Mouse (Mus musculus): ENCODE measurements around the gene Cpm. TPM values are rescaled to one million over a fixed set of nuclear protein-coding genes. Genes with fewer than 3 reads are reported as not detected.
A peak's percentile ranks its signal among the peaks of the same experiment; 100 is the strongest.

Gene Cpm
- polyA plus RNA-seq, 1 experiment from 2014 or later: 3.1 TPM

- WGBS: 90% methylated on average over 5 of the region's 5 CpGs
- no peaks in the 10 kb centered on the region for H3K36me3 ChIP-seq
- ATAC-seq (ENCODE audit: low FRiP score): peak; percentile 21; the same call in 1 of the 2 replicates
- peaks cover 6% of the 10 kb centered on the region; the same call in 1 of the 2 replicates for H3K27me3 ChIP-seq
- H3K9ac ChIP-seq: no peak overlapping the region
- no peaks in the 10 kb centered on the region for H3K9me3 ChIP-seq
- H3K4me1 ChIP-seq (replicated peaks): peaks cover 14% of the 10 kb centered on the region
- H3K4me3 ChIP-seq: no peak overlapping the region
- peak overlapping the region; percentile 27; the same call in 1 of the 2 replicates for H3K4me2 ChIP-seq
- H3K27ac ChIP-seq: no peak overlapping the region
These were observed 17.3 kb downstream of the Cpm start for GRCm38 (mm10) chr10:117646482-117647157.

DNA sequence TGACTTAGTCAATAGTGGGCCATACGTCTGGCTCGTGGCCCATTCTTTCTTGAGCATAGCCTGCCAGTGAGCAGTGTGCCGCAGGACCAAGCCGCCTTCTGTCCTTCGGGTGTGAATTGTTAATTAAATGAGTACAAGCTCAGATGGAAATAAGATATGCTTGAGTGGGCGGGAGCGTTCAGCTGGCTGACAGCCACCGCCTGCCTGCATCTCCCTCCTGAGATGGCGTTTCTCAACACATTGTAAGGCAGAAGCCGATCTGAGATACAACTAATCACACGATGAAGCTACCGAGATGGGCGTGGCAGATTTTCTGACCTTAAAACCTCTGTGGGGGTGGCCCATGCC is 17.8 kb downstream of the Cpm start:
- H3K36me3 ChIP-seq: no peaks in the 10 kb centered on the region
- ATAC-seq (ENCODE audit: low FRiP score): peak; percentile 83
- H3K9me3 ChIP-seq: no peaks in the 10 kb centered on the region
- peak overlapping the region; percentile 31; the same call in 1 of the 2 replicates for H3K27ac ChIP-seq
- WGBS: 30% methylated on average over 13 of the region's 13 CpGs
- no peak overlapping the region for H3K4me3 ChIP-seq
- H3K27me3 ChIP-seq: peaks cover 6% of the 10 kb centered on the region; the same call in 1 of the 2 replicates
- peak overlapping the region; percentile 27; the same call in 1 of the 2 replicates for H3K4me2 ChIP-seq
- H3K9ac ChIP-seq: no peak overlapping the region
- H3K4me1 ChIP-seq (replicated peaks): peaks cover 14% of the 10 kb centered on the region

DNA sequence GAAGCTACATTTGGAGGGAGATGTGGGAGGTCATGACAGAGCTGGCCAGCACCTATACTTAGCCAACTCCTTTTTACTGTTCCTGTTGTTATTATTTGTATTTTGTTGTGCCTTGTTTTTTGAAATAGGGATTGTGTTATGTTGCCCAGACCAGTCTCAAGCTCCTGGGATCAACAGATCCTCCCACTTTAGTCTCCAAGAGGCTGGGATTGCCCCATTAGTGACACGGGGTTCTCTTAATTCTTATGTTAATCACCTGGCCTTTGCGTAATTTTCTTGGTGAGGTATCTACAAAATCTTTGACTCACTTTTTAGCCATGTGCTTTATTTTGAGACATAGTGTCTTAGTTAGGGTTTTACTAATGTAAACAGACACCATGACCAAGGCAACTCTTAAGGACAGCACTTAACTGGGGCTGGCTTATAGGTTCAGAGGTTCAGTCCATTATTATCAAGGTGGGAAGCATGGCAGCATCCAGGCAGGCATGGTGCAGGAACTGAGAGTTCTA is 18.7 kb downstream of the Cpm start:
- 79% methylated on average over 2 of the region's 2 CpGs for WGBS
- no peak overlapping the region for H3K4me2 ChIP-seq
- ATAC-seq (ENCODE audit: low FRiP score): no peak

DNA sequence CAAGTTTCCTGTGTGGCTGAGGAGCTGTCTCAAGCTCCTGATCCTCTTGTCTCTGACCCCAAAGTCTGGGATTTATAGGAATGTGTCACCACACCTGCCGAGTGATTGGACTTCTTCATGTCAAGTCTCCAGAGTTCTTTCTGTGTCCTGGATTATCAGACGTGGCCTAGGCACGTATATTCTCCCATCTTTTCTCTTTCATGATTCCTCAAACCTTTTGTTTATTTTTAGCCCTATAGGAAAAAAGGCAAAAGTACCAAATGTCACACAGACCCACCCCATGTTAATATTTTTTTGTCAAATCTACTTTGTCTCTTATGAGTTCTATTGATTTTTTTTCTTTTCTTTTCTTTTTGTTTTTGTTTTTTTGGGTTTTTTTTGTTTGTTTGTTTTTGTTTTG is 19.3 kb downstream of the Cpm start:
- 88% methylated on average over 3 of the region's 3 CpGs for WGBS
- no peak overlapping the region for H3K4me2 ChIP-seq
- no peak for ATAC-seq (ENCODE audit: low FRiP score)
- no peak overlapping the region for H3K9ac ChIP-seq
- no peak overlapping the region for H3K27ac ChIP-seq
- no peaks in the 10 kb centered on the region for H3K9me3 ChIP-seq
- no peak overlapping the region for H3K4me3 ChIP-seq
- no peaks in the 10 kb centered on the region for H3K36me3 ChIP-seq
- peaks cover 14% of the 10 kb centered on the region for H3K4me1 ChIP-seq (replicated peaks)
- peaks cover 6% of the 10 kb centered on the region; the same call in 1 of the 2 replicates for H3K27me3 ChIP-seq

More for the DNA sequence above, 18.7 kb downstream of the Cpm start:
- Histone ChIP-seq H3K27ac (no peak overlapping the region), H3K36me3 (no peaks in the 10 kb centered on the region), H3K27me3 (peaks cover 6% of the 10 kb centered on the region; the same call in 1 of the 2 replicates), H3K9me3 (no peaks in the 10 kb centered on the region), H3K4me3 (no peak overlapping the region), H3K4me1 (replicated peaks) (peaks cover 14% of the 10 kb centered on the region), H3K9ac (no peak overlapping the region)

DNA sequence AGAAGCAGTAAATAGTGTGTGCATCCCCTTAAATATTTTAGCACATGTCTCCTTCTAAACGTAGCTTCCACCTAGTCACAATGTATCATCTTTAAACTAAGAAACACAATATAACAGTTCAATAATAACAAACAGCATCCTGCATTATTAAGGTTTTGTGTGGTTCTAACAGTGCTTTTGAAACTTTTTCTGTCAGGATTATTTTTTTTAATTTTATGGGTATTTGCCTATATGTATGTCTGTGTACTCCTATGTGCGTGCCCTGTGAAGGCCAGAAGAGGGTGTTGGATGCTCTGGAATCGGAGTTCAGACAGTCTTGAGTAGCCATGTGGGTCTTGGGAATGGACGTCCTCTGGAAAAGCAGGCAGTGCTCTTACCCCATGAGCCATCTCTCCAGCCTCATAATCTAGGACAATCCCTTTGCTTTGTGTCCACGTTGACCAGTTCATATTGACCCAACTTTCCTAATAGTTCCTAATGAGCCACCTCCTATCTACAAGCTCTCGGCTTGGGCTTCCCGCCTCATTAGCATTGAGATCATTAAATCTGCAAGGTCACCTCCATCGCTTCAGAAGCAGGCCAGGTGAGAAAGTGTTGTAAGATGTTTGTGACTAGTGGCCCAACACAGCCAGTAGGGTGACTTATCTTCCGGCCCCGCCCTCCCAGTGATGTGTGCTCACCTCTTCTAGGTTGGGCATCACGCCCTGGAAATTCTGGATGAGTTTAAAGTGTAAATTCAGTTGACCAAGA is 20.2 kb downstream of the Cpm start:
- Histone ChIP-seq H3K4me2 (no peak overlapping the region), H3K4me3 (no peak overlapping the region), H3K27me3 (peaks cover 6% of the 10 kb centered on the region; the same call in 1 of the 2 replicates), H3K9ac (no peak overlapping the region), H3K36me3 (no peaks in the 10 kb centered on the region), H3K9me3 (no peaks in the 10 kb centered on the region), H3K4me1 (replicated peaks) (peaks cover 14% of the 10 kb centered on the region), H3K27ac (no peak overlapping the region)
- WGBS: 89% methylated on average over 11 of the region's 11 CpGs
- ATAC-seq (ENCODE audit: low FRiP score): no peak

DNA sequence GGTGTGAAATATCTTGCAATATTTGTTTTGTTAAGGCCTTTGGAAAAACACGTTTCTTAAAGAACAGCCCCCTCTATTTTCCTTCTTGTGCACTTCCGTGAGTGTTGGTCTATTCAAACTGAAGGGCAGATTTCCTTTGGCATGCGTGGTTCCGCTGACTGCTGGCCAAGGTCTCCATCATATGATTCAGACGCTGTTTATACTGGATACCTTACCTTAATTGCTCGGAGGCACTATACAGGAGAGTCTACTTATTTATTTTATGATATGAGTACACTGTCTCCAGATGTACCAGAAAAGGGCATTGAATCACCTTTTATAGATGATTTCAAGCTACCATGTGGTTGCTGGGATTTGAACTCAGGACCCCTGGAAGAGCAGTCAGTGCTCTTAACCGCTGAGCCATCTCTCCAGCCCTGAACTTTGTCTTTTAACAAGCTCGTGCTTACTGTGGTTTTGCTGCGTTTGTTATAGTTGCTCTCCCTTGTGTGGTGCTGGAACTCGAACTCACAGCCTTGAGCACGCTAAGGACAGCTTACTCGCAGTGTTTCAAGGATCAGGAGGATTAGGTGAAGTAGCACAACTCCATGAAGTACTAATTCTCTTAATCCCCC is 20.8 kb downstream of the Cpm start:
- ATAC-seq (ENCODE audit: low FRiP score): no peak
- 96% methylated on average over 12 of the region's 12 CpGs for WGBS

DNA sequence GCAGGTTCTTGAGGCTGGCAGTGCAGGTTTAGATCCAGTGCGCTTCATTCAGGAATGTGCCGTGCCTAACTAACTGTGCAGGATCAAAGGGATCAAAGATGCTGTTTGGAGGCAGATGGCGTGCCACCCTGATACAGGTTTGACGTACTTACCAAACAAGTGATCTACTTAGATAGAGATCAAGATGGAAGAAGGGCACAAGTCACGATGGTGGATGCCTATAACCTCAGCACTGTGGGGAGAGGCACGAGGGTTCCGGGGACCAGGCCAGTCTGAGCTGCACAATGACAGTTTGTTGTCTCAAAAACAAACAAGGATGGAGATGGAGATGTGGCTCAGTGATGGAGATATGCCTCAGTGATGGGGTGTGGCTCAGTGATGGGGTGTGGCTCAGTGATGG is 21.4 kb downstream of the Cpm start:
- Histone ChIP-seq H3K4me1 (replicated peaks) (peaks cover 14% of the 10 kb centered on the region), H3K27ac (no peak overlapping the region), H3K4me2 (no peak overlapping the region), H3K27me3 (peaks cover 6% of the 10 kb centered on the region; the same call in 1 of the 2 replicates), H3K9me3 (no peaks in the 10 kb centered on the region), H3K4me3 (no peak overlapping the region), H3K9ac (no peak overlapping the region), H3K36me3 (no peaks in the 10 kb centered on the region)
- ATAC-seq (ENCODE audit: low FRiP score): no peak
- WGBS: 93% methylated on average over 7 of the region's 7 CpGs

More for the DNA sequence above, 20.8 kb downstream of the Cpm start:
- H3K4me2 ChIP-seq: no peak overlapping the region
- no peak overlapping the region for H3K4me3 ChIP-seq
- no peaks in the 10 kb centered on the region for H3K36me3 ChIP-seq
- H3K27ac ChIP-seq: no peak overlapping the region
- peaks cover 6% of the 10 kb centered on the region; the same call in 1 of the 2 replicates for H3K27me3 ChIP-seq
- no peaks in the 10 kb centered on the region for H3K9me3 ChIP-seq
- no peak overlapping the region for H3K9ac ChIP-seq
- H3K4me1 ChIP-seq (replicated peaks): peaks cover 14% of the 10 kb centered on the region

DNA sequence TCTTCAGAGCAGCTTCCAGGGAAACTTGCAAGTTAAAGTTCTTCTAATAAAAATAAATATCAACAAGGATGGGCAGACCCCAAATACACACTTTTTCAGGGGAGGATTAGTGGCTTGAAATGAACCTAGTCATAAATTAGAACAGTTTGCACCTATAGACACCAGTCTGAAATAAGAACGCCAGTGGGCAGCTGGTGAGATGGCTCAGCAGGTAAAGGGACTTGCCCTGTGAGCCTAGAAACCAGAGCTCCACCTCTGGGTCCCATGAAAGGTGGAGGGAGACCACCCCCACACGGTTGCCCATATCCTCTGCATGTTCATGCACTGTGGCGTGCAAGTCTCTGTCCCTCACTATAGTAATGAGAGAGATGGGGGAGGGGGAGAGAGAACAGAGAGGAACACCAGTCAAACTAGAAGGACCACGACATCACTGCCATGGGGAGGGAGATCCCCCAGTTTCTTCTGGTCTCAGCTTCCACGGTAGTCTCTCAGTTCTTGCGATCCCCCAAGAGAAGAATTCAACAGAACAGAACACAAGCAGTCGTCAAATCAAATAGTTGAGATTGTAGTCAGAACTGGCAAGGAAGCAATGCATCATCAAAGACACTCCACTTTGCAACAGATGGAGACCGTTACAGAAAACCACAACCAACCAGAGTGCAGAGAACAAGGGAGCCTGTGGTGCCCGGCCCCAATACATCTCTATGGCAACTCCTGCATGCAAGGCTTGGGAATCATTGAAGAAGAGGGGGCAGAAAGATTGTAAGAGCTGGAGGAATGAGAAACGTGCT is 22.5 kb downstream of the Cpm start:
- WGBS: 76% methylated on average over 10 of the region's 10 CpGs
- Histone ChIP-seq H3K4me2 (no peak overlapping the region), H3K4me3 (no peak overlapping the region), H3K27me3 (peaks cover 6% of the 10 kb centered on the region; the same call in 1 of the 2 replicates), H3K27ac (no peak overlapping the region), H3K9ac (no peak overlapping the region), H3K4me1 (replicated peaks) (peaks cover 10% of the 10 kb centered on the region), H3K36me3 (no peaks in the 10 kb centered on the region), H3K9me3 (no peaks in the 10 kb centered on the region)
- ATAC-seq (ENCODE audit: low FRiP score): no peak

GRCm38 (mm10) chr10:117652378-117652774 is 23.1 kb downstream of the Cpm start:
- no peak for ATAC-seq (ENCODE audit: low FRiP score)
- no peaks in the 10 kb centered on the region for H3K9me3 ChIP-seq
- H3K4me2 ChIP-seq: no peak overlapping the region
- H3K9ac ChIP-seq: no peak overlapping the region
- H3K27me3 ChIP-seq: peaks cover 6% of the 10 kb centered on the region; the same call in 1 of the 2 replicates
- H3K27ac ChIP-seq: no peak overlapping the region
- H3K4me3 ChIP-seq: no peak overlapping the region
- H3K4me1 ChIP-seq (replicated peaks): peaks cover 4% of the 10 kb centered on the region
- H3K36me3 ChIP-seq: no peaks in the 10 kb centered on the region
- WGBS: 94% methylated on average over 4 of the region's 4 CpGs

DNA sequence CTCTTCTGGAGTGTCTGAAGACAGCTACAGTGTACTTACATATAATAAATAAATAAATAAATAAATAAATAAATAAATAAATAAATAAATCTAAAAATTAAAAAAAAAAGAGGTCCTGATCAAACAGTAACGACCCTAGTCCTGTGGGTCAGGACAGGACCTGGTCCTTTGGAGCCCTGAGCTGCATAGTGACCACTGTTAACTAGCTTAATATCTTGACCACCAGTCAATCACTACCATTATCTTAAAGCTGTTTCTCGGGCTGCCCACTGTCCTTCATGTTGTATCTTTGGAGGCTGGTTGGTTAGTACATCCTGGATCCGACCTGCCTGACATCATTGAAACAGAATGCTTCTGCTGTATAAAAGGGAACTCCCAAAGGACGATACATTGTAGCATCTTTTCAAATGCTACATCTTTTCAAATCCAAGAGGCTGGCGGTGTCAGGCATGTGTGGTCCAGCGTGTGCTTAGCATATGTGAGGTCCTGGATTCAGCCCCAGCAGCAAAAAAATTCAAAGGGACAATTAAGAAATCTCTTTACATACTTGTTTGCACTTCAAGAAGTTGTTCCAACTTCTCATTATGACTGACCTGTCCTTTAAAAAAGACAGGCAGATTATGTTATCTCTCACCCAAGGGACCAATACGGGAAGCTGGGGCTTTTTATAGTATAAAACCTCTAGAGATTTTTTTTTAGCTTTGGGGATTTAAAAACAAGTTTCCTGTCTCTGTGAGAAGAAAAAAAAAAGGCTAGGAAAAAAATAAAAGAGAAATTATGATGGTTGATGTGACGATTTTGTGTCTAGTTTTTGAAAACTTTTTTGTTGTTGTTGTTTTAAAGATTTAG is 23.9 kb downstream of the Cpm start:
- no peak overlapping the region for H3K9ac ChIP-seq
- ATAC-seq (ENCODE audit: low FRiP score): no peak
- no peaks in the 10 kb centered on the region for H3K4me1 ChIP-seq (replicated peaks)
- H3K9me3 ChIP-seq: no peaks in the 10 kb centered on the region
- H3K27ac ChIP-seq: no peak overlapping the region
- no peaks in the 10 kb centered on the region for H3K36me3 ChIP-seq
- WGBS: 89% methylated on average over 8 of the region's 8 CpGs
- H3K27me3 ChIP-seq: peaks cover 6% of the 10 kb centered on the region; the same call in 1 of the 2 replicates
- H3K4me2 ChIP-seq: no peak overlapping the region
- H3K4me3 ChIP-seq: no peak overlapping the region

- H3K4me3 ChIP-seq: no peak overlapping the region
- H3K4me2 ChIP-seq: no peak overlapping the region
- WGBS: 95% methylated on average over 7 of the region's 7 CpGs
- peaks cover 6% of the 10 kb centered on the region; the same call in 1 of the 2 replicates for H3K27me3 ChIP-seq
- no peaks in the 10 kb centered on the region for H3K9me3 ChIP-seq
- no peaks in the 10 kb centered on the region for H3K4me1 ChIP-seq (replicated peaks)
- ATAC-seq (ENCODE audit: low FRiP score): no peak
- H3K27ac ChIP-seq: no peak overlapping the region
- no peaks in the 10 kb centered on the region for H3K36me3 ChIP-seq
- H3K9ac ChIP-seq: no peak overlapping the region
These were observed 24.5 kb downstream of the Cpm start for GRCm38 (mm10) chr10:117653779-117654173.
